Mouse (Mus musculus) ES-Bruce4 (cell line): ENCODE measurements at regions not wholly inside any gene's neighbourhood (a gene's known extent, or its start where the extent isn't known, plus 50 kb on each side); places are given as distances from the start of the nearest gene placed in this dataset.

Experiments used
- H3K27ac ChIP-seq: 2 replicates; pipeline ENCODE4 v1.5.1; 2012; ENCODE audit warnings: low read length, inconsistent platforms; ENCODE audit not compliant: insufficient read depth
- H3K27me3 ChIP-seq: 2 replicates; pipeline ENCODE4 v1.6.1; 2012; ENCODE audit warnings: mild to moderate bottlenecking, low read length, inconsistent platforms; ENCODE audit not compliant: control insufficient read depth, poor library complexity, insufficient read depth, severe bottlenecking
- H3K36me3 ChIP-seq: 2 replicates; pipeline ENCODE4 v1.6.1; 2012; ENCODE audit warnings: inconsistent platforms, mild to moderate bottlenecking, low read length, moderate library complexity; ENCODE audit not compliant: control insufficient read depth, poor library complexity, insufficient read depth, severe bottlenecking
- H3K4me1 ChIP-seq: one replicate; pipeline ENCODE4 v1.8.1; 2011; ENCODE audit warnings: low read length; ENCODE audit not compliant: control insufficient read depth, insufficient read depth
- H3K4me3 ChIP-seq: 2 replicates; pipeline ENCODE4 v1.5.1; 2011; ENCODE audit warnings: low read depth, mild to moderate bottlenecking, low read length
- H3K9ac ChIP-seq: 2 replicates; pipeline ENCODE4 v1.6.1; 2012; ENCODE audit warnings: low read depth, mild to moderate bottlenecking, inconsistent platforms; ENCODE audit not compliant: poor library complexity, severe bottlenecking
- H3K9me3 ChIP-seq: replicated peaks from 2 replicates; pipeline ENCODE4 v1.6.1; 2012; ENCODE audit warnings: mild to moderate bottlenecking, low read length, inconsistent platforms; ENCODE audit not compliant: control insufficient read depth, poor library complexity, insufficient read depth, severe bottlenecking
- CTCF ChIP-seq: IDR thresholded peaks from one replicate; pipeline ENCODE4 v1.8.1; 2011; ENCODE audit warnings: low read depth, low read length
- EP300 ChIP-seq: IDR thresholded peaks from 2 replicates; pipeline ENCODE4 v1.6.1; 2011; ENCODE audit warnings: low read depth, low read length; ENCODE audit not compliant: insufficient read depth
- POLR2A ChIP-seq: IDR thresholded peaks from one replicate; pipeline ENCODE4 v1.8.1; 2011; ENCODE audit warnings: low read length; ENCODE audit not compliant: insufficient read depth

- TF ChIP-seq CTCF: no peak
- TF ChIP-seq EP300: no peak
- TF ChIP-seq POLR2A: no peak
- Histone ChIP-seq H3K9ac (no peak overlapping the region), H3K27me3 (no peaks in the 10 kb centered on the region), H3K4me3 (no peak overlapping the region), H3K36me3 (no peaks in the 10 kb centered on the region), H3K4me1 (no peaks in the 10 kb centered on the region), H3K27ac (no peak overlapping the region), H3K9me3 (no peaks in the 10 kb centered on the region)
Observed at GRCm38 (mm10) chr15:40281078-40281720, 147.0 kb downstream of the 9330182O14Rik start.

DNA sequence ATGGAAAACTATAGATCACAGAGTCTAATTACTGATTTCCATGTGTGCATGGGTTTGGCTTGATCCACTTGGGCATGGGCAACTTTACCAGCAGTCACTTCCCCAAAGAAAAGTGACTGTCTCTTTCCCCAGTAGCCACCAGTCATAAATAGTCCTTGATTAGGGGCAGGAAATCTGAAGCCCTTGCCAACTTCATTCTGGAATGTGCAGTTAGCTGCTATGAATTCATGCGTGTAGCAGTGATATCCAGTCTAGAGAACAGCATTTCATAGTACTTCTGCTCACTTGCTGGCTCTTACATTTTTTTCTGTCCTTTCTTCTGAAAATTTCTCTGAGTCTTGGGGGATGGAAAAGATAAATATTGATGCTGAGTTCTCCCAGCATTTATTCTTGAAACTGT, 157.4 kb downstream of the 9330182O14Rik start:
- Histone ChIP-seq H3K4me1 (no peaks in the 10 kb centered on the region), H3K27me3 (no peaks in the 10 kb centered on the region), H3K27ac (no peak overlapping the region), H3K9me3 (no peaks in the 10 kb centered on the region), H3K9ac (no peak overlapping the region), H3K36me3 (no peaks in the 10 kb centered on the region), H3K4me3 (no peak overlapping the region)
- TF ChIP-seq POLR2A: no peak
- no peak for TF ChIP-seq CTCF
- no peak for TF ChIP-seq EP300

- TF ChIP-seq POLR2A (no peak), EP300 (no peak), CTCF (no peak)
- H3K9ac ChIP-seq: no peak overlapping the region
- H3K27me3 ChIP-seq: no peaks in the 10 kb centered on the region
- H3K4me3 ChIP-seq: no peak overlapping the region
- H3K36me3 ChIP-seq: no peaks in the 10 kb centered on the region
- no peak overlapping the region for H3K27ac ChIP-seq
- no peaks in the 10 kb centered on the region; the same call in 1 of the 2 replicates for H3K9me3 ChIP-seq
- H3K4me1 ChIP-seq: no peaks in the 10 kb centered on the region
Observed at GRCm38 (mm10) chr15:40312226-40312625, 178.1 kb downstream of the 9330182O14Rik start.

DNA sequence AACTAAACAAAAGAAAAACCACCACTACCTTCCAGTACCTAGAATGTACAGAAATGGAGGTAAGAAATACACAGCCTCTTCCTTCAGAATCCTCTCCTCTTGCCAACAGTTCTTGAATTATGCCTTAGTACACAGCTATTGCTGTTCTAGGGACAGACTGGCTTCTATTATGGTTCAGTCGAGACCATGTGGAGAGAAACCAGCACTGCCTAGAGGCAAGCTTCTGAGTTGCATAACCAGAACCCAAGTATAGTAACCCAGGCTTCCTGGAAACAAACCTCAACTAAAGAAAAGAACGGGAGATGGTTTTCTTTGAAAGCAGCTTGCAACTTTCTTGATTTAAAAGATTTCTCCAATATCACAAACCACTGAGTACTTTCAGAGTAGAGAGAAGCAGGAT, 205.6 kb downstream of the 9330182O14Rik start:
- Histone ChIP-seq H3K4me3 (no peak overlapping the region), H3K36me3 (no peaks in the 10 kb centered on the region), H3K27ac (no peak overlapping the region), H3K9me3 (no peaks in the 10 kb centered on the region), H3K27me3 (no peaks in the 10 kb centered on the region), H3K9ac (no peak overlapping the region), H3K4me1 (no peaks in the 10 kb centered on the region)
- no peak for TF ChIP-seq EP300
- TF ChIP-seq POLR2A: no peak
- no peak for TF ChIP-seq CTCF

DNA sequence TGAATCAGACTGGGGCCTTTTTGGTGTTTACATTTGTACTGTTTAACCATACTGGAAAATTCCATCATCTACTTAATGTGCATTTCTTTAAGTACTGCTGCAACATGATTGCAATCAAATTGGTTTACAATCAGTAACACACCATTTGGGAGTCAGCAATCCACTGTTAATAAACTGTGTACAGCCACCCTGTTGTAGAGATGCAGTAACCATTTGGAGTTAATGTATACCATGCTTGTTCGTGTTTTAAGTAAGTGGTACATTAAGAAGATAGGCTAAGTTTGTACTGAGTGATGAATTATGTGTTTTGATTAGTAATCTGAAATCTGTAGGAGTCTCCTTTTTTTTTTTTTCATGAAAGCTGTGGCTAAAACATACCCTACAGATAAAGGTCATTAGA, 206.1 kb downstream of the 9330182O14Rik start:
- Histone ChIP-seq H3K27me3 (no peaks in the 10 kb centered on the region), H3K27ac (no peak overlapping the region)

GRCm38 (mm10) chr15:40351473-40351872, 217.3 kb downstream of the 9330182O14Rik start:
- no peaks in the 10 kb centered on the region for H3K4me1 ChIP-seq
- no peaks in the 10 kb centered on the region for H3K36me3 ChIP-seq
- TF ChIP-seq POLR2A (no peak), CTCF (no peak), EP300 (no peak)
- H3K9me3 ChIP-seq: no peaks in the 10 kb centered on the region
- H3K27me3 ChIP-seq: no peaks in the 10 kb centered on the region
- H3K9ac ChIP-seq: no peak overlapping the region
- no peak overlapping the region for H3K4me3 ChIP-seq
- H3K27ac ChIP-seq: no peak overlapping the region

More for the DNA sequence above, 206.1 kb downstream of the 9330182O14Rik start:
- no peaks in the 10 kb centered on the region for H3K9me3 ChIP-seq
- H3K9ac ChIP-seq: no peak overlapping the region
- H3K36me3 ChIP-seq: no peaks in the 10 kb centered on the region
- H3K4me1 ChIP-seq: no peaks in the 10 kb centered on the region
- no peak overlapping the region for H3K4me3 ChIP-seq
- TF ChIP-seq EP300 (no peak), POLR2A (no peak), CTCF (no peak)
